Mouse (Mus musculus): ENCODE measurements around the gene Slc9a9.

Gene Slc9a9

DNA sequence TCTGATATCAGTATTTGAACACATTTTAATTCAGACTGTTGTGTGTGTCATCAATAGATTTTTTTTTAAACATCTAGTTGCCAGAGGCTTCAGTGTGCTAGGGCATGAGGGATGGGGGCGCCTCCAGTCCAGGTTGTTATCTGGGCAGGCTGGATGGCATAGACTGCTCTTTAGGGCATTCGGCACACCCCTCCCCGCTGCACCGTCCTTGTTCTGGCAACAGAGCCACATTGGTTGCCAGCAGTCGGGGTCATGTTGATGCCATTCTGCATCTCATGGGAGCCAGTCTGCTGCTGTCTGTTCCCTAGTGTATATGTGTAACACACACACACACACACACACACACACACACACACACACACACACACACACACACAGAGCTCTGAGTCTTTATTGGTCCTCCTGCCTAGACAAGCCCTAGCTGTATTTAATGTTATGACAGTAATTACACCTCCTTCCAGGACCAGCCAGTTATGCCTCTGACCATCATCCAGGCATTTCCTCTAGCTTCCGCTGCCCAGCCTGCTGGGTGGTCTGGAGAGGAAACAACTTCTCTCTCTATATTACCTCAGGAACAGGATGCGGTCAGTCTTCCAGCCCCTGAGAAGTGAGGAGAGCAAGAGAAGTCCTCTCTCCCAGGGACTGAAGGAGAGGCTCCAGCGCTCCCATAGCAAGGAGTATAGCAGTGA, 63.0 kb downstream of the Slc9a9 start:
- DNase-seq (ENCODE audit: low read depth, low spot score), result no peak

DNA sequence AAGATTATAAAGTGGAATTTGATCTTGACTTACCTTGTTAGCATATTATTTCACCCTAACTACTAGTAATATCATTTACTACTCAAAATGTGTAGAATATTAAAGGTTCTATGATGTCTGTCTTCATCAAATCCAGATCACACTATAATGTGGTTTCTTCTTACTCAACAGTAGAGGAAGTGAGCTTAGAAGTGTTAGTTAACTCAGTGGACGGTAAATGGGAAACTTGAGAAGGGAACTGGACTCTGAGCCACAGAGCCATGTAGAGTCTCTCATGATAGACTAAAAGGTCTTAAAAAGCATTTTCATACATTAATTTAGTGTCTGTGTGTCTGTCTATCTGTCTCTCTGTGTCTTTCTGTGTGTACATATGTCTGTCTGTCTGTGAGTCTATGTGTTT, 64.6 kb downstream of the Slc9a9 start:
- no peak for DNase-seq (ENCODE audit: low read depth, low spot score)

DNA sequence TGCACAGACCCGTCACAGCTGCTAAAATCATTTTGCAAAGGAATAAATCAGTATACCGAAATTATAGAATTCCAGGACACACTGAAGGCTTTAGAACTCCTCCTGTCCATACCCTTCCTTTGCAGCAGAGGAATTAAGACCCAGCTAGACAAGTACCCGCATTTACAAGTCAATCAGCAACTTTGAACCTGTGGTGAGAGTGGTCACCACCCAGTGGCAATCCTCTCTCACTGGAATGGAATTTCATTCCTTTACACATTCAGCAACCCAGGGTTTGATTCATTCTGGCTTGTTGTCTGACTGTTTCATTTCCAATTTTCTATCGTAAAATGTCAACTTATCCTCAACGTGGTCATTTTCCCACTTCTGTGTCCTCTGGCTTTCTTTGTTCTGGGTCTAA, 67.5 kb downstream of the Slc9a9 start:
- no peak for DNase-seq (ENCODE audit: low read depth, low spot score)

DNA sequence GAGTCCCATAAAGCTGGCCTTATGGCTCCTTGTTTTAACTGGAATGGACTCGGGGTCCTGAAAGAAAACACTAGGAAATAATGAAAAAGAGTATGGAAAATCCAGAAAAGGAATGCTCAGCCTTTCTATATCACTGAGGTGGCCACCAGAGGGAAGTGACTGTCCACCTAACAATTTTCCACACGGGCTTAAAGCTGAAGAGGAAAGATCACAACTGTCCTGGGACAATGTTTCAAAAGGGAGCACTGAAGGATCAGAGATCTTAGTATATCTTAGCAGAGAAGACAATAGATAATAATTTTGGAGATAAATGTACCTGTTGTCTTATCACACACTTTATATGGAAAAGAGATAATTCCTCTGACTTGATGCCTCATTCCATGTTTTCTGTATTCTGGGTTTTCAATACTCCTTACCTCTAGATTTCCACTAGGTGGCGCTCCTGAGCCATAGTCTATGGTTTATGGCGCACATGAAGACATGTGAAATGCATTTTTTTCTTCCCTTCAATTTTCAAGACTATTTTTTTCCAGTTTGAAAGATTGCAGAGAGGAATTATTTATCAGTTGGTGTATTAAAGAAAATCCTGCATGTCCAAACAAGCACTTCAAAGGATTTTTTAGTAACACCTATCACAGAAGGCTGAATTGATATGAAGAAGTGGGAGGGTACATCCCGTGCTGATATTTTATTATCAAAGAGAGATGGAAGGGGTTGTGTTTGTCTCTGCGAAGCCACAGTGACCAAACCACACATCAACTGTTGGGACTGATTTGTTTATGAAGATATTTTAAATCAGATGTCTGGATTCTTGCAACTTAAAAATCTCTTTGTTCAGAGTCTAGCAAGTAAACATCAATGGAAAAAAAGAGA, 69.1 kb downstream of the Slc9a9 start:
- peak; percentile 77 for DNase-seq (ENCODE audit: low read depth, low spot score)

DNA sequence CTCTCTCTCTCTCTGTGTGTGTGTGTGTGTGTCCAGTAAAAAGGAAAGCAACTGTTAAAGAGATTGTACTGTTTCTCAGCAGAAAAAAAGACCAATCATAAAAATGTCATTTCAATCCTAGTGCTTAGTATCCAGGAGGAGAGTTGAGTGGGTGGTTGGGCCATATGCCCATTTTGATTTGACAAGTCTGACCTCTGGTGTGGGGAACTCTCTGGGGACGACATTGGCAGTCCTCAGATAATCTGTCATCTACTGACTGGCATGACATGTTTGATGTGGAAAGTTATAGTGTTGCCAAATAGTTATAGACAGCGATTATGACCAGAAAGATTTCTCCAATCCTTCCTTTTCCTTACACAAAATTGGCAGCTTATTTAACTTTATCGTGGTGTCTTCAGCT, 71.1 kb downstream of the Slc9a9 start:
- no peak for DNase-seq (ENCODE audit: low read depth, low spot score)

DNA sequence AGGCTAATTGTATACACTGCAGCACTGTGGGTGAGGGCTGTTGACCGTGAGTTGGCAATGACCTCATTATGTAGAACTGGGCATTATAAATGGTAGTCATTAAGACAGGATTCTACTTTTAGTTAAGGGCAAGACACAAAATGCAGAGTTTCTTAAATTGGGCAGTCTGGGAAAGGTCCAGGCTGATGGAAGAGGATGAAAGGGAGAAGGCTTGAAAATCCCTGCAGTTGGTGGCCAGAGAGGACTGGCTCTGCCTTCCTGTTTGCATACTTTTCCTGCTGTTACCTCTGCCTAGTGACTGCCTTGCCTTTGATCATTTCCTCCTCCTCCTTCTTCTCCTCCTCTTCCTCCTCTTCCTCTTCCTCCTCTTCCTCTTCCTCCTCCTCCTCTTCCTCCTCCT, 73.6 kb downstream of the Slc9a9 start:
- DNase-seq (ENCODE audit: low read depth, low spot score), result no peak

DNA sequence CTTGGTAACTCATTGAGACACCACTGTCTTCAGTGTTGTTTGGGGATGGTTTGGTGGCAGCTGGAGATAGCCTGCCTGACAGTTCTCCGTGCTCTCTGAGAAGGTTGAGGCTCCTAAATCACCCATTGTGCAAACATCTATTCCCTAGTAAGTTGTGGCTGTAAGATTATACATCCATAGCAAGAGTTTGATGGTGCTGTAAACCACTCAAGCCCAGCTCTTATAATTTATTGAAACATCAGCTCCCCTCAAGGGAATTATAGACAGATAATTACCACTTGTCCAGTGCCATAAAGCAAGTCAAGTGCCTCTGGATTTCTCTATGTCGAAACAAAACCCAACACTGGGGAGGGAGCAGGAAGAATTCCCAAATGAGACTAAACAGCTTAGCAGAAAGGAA, 78.8 kb downstream of the Slc9a9 start:
- DNase-seq (ENCODE audit: low read depth, low spot score), result no peak

DNA sequence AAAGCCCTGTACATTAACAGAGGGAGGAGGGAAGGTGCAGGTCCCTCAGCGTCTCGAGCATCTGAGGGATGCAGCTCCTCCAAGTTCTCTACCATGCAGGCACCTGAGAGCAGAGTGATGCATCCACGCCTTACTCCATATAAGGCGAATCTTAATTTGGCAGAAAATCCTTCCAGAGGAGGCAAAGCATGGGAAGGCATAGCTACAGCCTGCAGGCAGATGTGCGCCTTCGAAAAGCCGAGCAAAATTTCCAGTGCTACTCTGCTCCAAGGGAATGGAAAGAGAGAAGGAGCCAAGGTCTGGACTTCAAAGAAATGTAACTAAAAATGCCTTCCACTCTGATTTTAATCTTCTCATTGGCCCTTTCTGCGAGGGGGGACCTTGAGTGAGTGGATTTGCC, 80.5 kb downstream of the Slc9a9 start:
- DNase-seq (ENCODE audit: low read depth, low spot score), result no peak

DNA sequence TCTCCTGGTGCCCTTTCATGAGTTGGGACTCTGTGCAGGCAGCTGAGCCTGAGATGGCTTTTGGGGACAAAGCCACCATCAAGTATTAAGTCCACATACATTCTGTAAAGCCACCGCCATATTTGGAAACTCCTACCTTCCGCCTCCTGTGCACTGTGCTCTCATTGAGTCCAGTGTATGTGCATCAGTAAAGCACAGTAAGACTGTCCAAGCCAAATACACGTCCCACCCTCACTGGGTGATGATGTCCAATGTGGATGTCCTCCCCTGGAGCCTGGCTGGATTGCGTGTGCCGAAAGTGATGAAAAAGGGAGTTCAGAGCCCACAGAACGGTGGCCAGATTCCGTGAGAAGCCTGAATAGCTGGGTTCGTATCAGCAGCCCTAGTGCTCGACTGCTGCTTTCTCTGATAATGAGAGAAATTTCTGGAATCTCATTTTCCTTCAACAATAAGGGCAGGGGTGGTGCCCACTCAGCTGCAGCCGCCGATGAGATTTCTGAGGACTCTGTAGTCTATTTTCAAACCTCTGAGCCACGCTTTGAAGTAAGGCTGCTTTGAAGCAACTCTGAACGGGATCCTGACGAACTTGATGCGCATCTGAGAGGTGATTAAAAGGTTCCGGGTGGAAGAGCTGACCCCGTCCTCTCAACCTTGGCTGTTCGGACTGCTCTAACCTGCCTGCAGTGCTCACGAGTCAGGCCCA, 81.4 kb downstream of the Slc9a9 start:
- DNase-seq (ENCODE audit: low read depth, low spot score), result no peak

DNA sequence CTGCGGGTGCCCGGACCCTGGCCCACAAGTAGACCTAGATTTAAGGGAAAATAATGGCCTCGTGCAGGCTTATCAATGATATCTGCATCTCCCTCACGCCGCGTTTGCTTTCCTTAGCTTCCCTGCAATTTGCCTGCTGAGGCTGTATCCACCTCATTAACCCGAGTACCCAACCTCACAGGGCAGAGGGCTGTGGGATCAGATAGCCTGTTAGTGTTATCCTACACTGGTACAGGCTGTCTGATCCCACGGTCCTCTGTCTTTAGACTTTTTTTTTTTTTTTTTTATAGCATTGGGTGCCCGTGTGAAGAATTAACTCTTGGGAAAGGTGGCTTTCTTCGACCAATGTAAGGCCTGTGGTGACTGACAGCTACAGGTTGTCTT, 81.9 kb downstream of the Slc9a9 start:
- DNase-seq (ENCODE audit: low read depth, low spot score), result no peak

DNA sequence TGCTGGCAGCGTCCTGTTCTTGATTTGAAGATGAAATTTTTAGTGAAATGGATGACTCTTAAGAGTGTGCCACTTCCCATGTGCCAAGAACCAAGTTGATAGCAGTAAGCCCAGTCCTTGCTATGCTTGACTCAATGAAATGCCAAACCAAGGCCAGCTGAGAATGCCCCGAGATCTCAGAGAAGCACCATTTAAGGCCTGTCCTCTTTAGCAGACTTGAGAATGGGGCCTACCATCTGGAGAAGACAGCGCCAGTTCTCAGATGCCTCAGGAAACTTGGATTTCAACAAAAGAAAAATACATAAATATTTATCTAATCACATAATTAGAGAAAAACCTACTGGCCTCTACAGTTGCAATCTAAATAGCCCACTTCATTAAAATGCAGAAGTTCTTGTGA, 82.4 kb downstream of the Slc9a9 start:
- no peak for DNase-seq (ENCODE audit: low read depth, low spot score)

DNA sequence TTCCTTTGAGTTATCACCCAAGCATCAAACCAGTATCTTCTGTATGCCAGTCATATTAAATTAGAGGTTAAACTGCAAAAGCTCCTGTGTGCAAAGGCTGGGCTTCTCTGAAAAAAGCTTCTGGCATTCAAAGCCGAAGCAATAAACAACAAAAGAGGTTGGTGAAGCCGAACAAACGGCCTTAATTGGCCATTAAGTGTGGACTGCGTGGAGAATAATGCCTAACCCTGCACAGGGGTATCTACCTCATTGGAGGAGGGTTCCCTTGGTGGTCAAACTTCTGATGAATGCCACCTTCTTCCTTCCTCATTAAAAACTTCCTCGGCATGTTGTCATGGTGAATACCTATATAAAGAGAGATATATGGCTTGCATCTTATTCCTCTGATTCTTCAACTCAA, 90.2 kb downstream of the Slc9a9 start:
- DNase-seq (ENCODE audit: low read depth, low spot score), result no peak

DNA sequence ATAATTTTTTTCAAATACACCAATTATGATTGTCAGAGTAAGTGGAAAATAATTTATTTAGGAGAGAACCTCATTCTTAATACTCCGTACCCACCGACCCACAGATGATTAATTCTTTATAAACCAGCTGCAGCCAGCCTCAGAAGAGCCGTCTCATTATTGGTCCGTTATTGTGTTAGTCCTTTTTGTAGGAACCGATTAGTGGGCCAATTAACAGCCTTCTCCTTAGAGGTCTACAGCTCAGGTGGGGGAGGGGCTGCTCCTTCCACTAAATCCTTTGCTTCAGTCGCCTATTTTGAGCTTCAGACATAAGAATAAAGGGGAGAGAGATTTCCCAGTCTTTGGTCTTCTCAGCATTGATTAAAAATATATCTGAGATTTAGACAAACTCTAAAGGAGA, 98.4 kb downstream of the Slc9a9 start:
- DNase-seq (ENCODE audit: low read depth, low spot score), result no peak

DNA sequence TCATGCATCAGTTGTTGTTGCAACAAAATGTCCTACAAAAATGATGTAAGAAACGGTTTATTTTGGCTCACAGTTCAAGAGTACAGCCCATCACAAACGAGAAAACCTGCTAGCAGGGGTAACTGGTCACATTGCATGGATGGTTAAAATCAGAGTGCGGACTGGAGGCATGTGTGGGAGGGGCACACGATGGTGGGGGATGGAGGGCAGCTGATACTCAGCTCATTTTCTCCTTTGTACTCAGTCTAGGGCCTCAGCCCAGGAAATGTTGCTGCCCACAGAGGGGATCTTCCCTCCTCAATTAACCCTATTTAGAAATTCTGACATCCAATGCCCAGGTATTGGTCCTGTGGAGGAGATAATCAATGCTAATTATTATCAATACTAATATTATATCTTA, 98.8 kb downstream of the Slc9a9 start:
- no peak for DNase-seq (ENCODE audit: low read depth, low spot score)

DNA sequence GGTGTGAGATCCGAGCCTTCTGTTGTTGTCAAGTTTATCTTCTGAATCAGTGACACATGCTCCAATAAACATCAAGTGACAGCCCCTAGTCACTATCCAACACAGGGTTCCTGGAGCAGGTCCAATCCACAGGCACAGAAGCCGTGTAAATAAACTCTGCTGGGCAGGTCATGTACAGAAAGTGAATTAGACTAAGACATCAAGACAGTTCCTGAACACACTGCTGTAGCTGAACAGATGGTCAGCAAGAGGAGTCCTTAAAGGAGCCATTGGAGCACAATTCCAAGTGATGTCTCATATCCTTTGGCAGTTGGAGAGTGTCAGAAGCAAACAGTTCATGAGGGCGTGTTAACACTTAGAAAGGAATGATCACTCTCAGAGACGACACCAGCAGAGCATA, 103.6 kb downstream of the Slc9a9 start:
- DNase-seq (ENCODE audit: low read depth, low spot score), result no peak

DNA sequence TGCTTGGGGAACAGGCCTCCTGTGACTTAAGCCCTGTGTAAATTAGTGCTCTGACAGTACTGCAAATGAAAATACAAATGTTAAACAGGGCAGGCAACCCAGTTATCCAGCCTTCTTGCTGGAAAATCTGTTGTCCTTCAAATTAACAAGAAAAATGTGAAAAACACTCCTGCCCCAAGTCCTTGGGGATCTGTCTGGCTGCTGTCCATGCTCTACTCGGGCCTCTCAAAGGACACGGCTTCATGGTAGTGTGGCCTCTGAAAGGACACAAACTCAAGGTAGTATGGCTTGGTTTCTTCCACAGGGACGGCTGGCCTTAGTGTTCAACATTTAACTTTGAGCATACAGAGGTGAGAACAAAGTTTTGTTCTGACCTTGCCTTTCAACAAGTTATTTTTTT, 118.6 kb downstream of the Slc9a9 start:
- no peak for DNase-seq (ENCODE audit: low read depth, low spot score)

DNA sequence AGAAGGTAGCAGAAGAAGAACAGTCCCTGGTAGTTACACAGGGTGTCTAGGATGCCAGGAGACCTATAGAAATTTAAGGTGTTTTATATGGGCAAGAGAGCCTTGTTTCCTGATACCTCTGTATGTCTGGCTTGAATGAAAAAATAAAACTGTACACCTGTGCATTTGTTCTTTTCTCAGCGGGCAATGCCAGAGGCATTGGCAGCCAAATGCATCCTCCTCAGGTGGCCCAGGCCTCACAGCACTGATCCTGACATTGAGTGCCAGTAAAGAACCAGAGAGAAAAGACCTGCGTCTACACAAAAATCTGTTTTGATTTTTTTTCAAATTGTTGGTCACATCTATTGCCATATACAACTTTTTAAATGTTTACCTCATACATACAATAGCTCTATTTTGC, 121.3 kb downstream of the Slc9a9 start:
- DNase-seq (ENCODE audit: low read depth, low spot score), result no peak

DNA sequence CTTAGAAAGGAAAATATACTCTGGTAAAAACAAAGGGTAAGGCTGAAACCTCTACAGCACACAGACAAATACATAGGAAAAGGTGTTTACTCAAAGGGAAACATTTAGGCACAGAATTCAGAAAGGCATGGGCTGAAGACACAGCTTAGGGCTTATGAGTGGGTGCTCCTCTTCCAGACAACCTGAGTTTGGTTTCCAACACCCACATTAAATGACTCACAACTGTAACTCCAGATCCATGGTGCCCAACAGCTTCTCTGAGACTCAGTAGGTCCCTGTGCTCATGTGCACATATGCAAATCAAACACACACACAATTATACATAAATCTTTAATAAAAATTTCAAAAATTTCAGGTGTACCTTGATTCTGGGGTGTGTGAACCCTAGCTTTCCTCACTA, 133.4 kb downstream of the Slc9a9 start:
- DNase-seq (ENCODE audit: low read depth, low spot score), result no peak

DNA sequence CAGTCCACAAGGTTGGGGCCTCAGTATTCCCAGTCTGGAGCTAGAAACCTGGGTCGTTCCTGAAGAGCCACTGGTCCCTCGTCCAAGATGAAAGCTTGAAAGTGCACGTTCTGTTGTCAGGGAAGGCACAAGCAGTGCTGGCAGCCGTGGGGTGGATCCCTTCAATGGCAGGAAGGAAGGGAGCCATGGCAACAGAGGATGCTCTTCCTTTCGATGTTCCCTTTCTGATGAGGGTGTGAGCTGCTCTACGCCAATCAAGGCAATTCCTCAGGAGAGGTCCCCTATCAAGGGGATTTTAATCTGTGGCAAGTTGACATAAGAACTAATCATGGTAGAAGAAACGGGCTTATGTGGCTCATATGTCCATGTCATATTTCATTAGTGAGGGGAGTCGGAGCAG, 135.8 kb downstream of the Slc9a9 start:
- DNase-seq (ENCODE audit: low read depth, low spot score), result no peak

DNA sequence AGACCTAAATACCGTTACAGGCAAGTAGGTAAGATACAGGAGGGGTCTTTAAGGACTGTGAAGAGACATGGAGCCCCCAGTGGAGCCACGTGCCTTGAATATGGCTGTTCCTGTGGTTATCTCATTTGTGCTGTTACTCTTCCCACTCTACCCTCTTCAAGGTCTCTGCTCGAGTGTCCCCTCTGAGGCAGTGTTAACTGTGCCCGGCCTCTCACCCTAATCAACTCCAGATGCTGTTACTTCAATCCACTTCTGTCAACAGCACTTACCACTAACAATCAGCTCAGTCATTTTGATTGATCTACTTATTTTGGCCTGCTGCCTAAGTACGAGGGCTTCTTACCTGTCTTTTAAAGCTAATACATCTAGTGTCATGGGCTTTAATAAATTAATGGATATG, 145.8 kb downstream of the Slc9a9 start:
- no peak for DNase-seq (ENCODE audit: low read depth, low spot score)

DNA sequence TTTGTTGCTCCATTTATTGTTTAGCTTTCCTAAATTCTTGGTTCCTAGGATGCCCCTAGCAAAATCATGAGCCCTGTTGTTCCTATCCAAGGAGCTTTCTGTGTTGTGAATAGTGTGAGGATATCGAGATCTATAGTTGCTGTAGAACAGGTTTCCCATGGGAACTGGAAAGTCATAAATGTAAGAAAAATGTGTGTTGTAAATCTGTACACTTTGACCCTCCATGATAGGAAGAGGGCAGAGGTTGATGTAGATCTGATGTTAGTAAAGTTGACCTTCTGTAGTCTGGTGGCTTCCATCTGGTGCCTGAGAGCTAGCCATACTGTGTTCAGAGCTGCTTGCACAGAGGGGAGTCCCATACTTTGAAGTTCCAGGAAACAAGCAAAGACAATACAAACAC, 151.6 kb downstream of the Slc9a9 start:
- DNase-seq (ENCODE audit: low read depth, low spot score), result no peak

DNA sequence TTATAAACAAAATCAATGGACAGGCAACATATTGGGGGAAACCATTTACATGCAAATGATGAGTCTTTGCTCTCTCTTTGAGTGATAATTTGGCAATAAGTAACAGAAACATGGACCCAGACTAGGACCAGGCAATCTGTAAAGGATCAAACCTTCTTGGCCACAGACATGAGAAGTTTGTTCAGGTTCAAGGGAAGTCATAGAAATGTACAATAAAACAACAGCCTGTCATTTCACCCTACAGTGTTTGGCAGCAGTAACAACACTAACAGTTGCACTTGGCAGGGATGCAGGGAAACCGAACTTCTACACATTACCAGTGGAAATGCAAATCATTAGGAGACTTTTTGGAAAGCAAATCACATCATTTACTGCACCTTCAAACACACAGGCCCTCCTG, 164.1 kb downstream of the Slc9a9 start:
- DNase-seq (ENCODE audit: low read depth, low spot score), result no peak

DNA sequence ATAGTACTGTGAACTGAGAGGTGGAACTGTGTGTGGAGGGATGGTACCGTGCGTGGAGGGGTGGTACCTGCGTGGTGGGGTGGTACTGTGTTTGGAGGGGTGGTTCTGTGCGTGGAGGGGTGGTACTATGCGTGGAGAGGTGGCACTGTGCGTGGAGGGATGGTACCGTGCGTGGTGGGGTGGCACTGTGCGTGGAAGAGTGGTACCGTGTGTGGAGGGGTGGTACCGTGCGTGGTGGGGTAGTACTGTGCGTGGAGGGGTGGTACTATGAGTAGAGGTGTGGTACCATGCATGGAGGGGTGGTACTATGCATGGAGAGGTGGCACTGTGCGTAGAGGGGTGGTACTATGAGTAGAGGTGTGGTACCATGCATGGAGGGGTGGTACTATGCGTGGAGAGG, 167.7 kb downstream of the Slc9a9 start:
- DNase-seq (ENCODE audit: low read depth, low spot score), result no peak
